Mouse (Mus musculus) 3134 (cell line): Measurements from ENCODE around the gene Olfr681.
"Not testable (repeated sequence)": the region's sequence is repeated elsewhere in the genome, so short reads cannot be mapped to it uniquely, and the experiment has no call there.

Experiments used
- DNase-seq: peaks from one replicate; pipeline ENCODE4 v3.0.0-alpha.2; 2011; ENCODE audit warnings: low spot score; ENCODE audit not compliant: insufficient read length; ENCODE audit errors: extremely low read depth

The Olfr681 gene

GRCm38 (mm10) chr7:105116536-105116935 is at the start of gene Olfr681:
Olfr681 (plus strand) TSS chr7:105116836.
- no peak for DNase-seq

- no peak for DNase-seq
These were observed 35.7 kb upstream of the Olfr681 start, which contains the start of gene Olfr679 for GRCm38 (mm10) chr7:105080905-105081304. Olfr679 (plus strand) TSS chr7:105081205.

GRCm38 (mm10) chr7:105092717-105093116 is 23.9 kb upstream of the Olfr681 start, which contains the start of gene Olfr680-ps1:
Olfr680-ps1 (minus strand) TSS chr7:105092817.
- DNase-seq = not testable (repeated sequence)

GRCm38 (mm10) chr7:105141275-105141674 is 24.6 kb downstream of the Olfr681 start:
- DNase-seq = no peak

GRCm38 (mm10) chr7:105146912-105147311 is 30.3 kb downstream of the Olfr681 start, which contains the start of gene Olfr683:
Olfr683 (minus strand) TSS chr7:105147012.
- no peak for DNase-seq

- DNase-seq = no peak
These were observed 46.9 kb downstream of the Olfr681 start, which contains the start of gene Olfr684 for GRCm38 (mm10) chr7:105163553-105163952. Olfr684 (minus strand) TSS chr7:105163653.

- DNase-seq = peak; percentile 6
These were observed 54.1 kb downstream of the Olfr681 start for GRCm38 (mm10) chr7:105170773-105171172.
